Mouse (Mus musculus): Measurements from ENCODE around the gene Orm2. TPM values are rescaled to one million over a fixed set of nuclear protein-coding genes. Genes with fewer than 3 reads are reported as not detected.
"Not testable (repeated sequence)": the region's sequence is repeated elsewhere in the genome, so short reads cannot be mapped to it uniquely, and the experiment has no call there.

Orm2 gene
- polyA plus RNA-seq (2015; fragmentation: Nextera tagmentation; extraction: Ambion mirVana): not detected in 2 replicates

DNA sequence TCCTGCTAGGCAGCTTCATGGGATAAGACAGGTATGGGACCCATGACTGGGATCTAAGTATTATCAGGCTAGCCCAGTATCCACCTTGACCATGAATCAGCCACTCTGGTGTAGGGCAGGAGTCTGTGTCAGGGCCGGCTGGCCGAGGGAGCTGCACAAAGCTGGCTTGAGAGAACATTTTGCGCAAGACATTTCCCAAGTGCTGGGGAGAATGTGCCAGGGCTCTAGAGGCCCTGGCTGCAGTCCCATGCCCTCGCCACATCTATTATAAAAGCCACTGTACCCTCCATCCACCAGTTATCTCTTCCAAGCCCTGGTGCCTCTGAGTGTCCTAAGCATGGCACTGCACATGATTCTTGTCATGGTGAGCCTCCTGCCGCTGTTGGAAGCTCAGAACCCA lies at the start of gene Orm2:
Gene Orm2 (plus strand): TSS at position 300 of the 400 bp plus-strand sequence.
- no peak within 1 kb of the TSS for H3K4me3 ChIP-seq
- no peaks in the 10 kb centered on the region for H3K27me3 ChIP-seq
- no peak within 1 kb of the TSS for H3K27ac ChIP-seq (replicated peaks)
- no peak within 1 kb of the TSS for H3K9ac ChIP-seq (replicated peaks)
- no peak within 1 kb of the TSS for H3K4me2 ChIP-seq (replicated peaks)
- H3K36me3 ChIP-seq: peaks cover under 1% of the 10 kb centered on the region; the same call in 1 of the 2 replicates
- 89% methylated on average over 5 of the region's 5 CpGs for WGBS
- ATAC-seq (replicated peaks): no peak
- H3K9me3 ChIP-seq: no peaks in the 10 kb centered on the region
- H3K4me1 ChIP-seq: no peaks in the 10 kb centered on the region

DNA sequence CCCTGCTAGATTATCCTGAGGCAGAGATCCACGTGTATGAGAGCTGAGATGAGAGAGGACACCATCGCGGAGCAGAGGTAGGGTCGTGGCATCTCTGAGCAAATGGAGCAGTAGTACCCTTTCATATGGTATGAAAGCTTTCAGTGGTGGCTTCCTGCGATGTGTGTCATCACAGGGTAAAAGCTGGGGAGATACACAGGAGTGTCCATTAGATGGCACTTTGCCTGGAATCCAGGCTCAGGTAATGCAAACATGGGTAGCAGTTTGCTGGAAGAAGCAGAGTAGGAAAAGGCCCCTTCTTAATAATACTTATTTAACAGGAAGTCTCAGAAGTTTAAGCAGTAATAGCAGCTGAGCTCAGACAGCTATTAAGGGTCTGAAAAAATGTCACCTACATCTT lies 48.2 kb upstream of the Orm2 start:
- Histone ChIP-seq H3K9me3 (no peaks in the 10 kb centered on the region), H3K9ac (replicated peaks) (no peak overlapping the region), H3K36me3 (no peaks in the 10 kb centered on the region), H3K27me3 (no peaks in the 10 kb centered on the region), H3K27ac (replicated peaks) (no peak overlapping the region), H3K4me2 (replicated peaks) (no peak overlapping the region), H3K4me1 (no peaks in the 10 kb centered on the region), H3K4me3 (no peak overlapping the region)
- WGBS: 78% methylated on average over 5 of the region's 5 CpGs
- no peak for ATAC-seq (replicated peaks)

DNA sequence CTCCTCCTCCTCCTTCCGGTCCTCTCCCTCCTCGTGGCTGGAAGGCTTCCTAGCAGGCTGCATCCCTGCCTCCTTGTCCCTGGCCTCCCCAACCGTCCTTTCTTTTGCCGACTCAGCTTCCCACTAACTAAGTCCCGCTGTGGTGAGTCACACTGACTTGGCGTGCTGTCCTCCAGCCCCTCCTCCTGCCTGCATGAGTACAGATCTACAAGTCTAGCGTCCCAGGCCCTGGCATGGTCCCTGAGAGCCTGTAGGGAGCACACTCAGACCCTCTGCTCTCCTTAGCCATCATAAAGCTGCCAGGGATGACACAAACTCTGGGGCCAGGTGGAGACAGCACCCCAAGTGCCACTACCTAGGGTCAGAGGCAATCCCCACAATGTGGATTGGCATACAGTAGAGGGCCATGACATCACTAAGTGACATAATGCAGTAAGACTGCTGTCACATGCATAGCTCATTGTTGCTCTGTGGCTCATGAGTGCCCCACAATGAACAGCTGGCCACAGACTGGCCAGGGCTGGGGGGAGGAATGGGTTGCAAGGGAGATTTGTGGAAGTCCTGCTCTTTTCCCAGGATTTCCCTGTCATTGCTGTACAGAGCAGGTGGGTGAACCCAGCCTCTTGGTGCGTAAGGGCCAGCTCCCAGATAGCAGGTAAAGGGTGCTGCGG lies 46.0 kb upstream of the Orm2 start:
- H3K27me3 ChIP-seq: no peaks in the 10 kb centered on the region
- no peaks in the 10 kb centered on the region for H3K4me1 ChIP-seq
- H3K9me3 ChIP-seq: no peaks in the 10 kb centered on the region
- H3K9ac ChIP-seq (replicated peaks): no peak overlapping the region
- H3K36me3 ChIP-seq: no peaks in the 10 kb centered on the region
- ATAC-seq (replicated peaks): no peak
- H3K4me2 ChIP-seq (replicated peaks): no peak overlapping the region
- no peak overlapping the region for H3K27ac ChIP-seq (replicated peaks)
- 62% methylated on average over 9 of the region's 9 CpGs for WGBS
- no peak overlapping the region for H3K4me3 ChIP-seq

DNA sequence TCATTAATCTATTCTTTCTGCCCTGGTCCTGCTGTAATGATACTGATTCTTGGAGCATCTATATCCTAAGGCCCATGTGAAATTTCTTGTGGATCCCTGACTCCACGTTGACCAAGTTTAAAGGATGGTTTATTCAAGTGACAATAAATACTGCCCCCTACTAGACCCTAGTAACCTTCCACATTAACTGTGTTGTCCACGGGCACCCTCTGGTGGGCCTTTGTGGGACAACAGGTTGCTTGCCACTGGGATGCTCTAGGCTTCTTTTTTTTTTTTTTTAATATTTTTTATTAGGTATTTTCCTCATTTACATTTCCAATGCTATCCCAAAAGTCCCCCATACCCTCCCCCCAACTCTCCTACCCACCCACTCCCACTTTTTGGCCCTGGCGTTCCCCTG lies 42.7 kb upstream of the Orm2 start:
- H3K4me1 ChIP-seq; H3K36me3 ChIP-seq; H3K4me3 ChIP-seq; H3K27ac ChIP-seq (replicated peaks); H3K9me3 ChIP-seq; H3K4me2 ChIP-seq (replicated peaks); H3K27me3 ChIP-seq; ATAC-seq (replicated peaks); H3K9ac ChIP-seq (replicated peaks): not testable (repeated sequence)
- WGBS: 25% methylated on average over 3 of the region's 3 CpGs

DNA sequence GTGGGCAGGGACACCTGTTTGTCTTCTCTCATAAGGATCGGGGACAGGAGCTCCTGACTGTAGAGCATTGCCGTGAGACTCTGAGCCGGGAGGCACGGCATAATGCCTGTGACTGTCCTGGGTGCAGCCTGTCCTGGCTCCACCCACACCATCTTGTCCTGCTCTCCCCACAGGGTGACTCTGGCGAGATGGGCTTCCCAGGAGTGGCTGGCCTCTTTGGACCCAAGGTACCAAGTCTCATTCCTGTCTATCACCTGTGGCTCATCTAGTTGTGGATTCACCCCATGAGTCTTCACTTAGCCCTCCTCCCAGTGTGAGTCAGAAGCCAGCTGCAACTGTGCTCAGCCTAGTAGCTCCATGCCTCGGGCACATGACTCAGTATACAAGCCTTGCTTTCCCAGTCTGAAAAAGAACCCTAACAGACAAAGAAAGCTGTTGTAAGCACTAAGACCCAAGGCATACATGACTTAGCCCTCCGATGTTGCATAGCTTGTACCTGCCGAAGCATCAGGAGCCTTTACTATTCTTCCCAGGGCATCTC lies 38.9 kb upstream of the Orm2 start:
- no peaks in the 10 kb centered on the region for H3K9me3 ChIP-seq
- H3K9ac ChIP-seq (replicated peaks): no peak overlapping the region
- no peaks in the 10 kb centered on the region for H3K36me3 ChIP-seq
- no peaks in the 10 kb centered on the region for H3K4me1 ChIP-seq
- H3K27me3 ChIP-seq: no peaks in the 10 kb centered on the region
- H3K4me3 ChIP-seq: no peak overlapping the region
- WGBS: 85% methylated on average over 8 of the region's 8 CpGs
- H3K4me2 ChIP-seq (replicated peaks): no peak overlapping the region
- ATAC-seq (replicated peaks): no peak
- no peak overlapping the region for H3K27ac ChIP-seq (replicated peaks)

DNA sequence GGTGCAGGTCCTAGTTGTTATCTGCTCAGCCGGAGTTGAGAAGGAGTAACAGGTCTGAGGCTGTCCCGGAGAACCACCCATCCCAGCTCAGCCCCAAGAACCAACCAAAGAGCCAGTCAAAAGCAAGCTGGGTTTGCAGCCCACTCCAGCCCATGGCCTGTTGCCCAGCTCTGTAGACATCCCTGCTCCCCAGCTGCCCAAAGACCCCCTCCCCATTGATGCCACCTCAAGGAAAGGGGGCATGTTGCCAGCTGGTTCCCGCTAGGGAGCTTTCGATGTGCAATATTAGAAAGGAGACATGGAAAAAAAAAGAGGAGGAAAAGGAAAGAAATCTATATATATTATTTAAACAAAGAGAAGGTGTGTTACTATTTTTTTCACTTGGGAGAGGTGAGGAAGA lies 28.8 kb upstream of the Orm2 start:
- Histone ChIP-seq H3K4me1 (no peaks in the 10 kb centered on the region), H3K4me2 (replicated peaks) (no peak overlapping the region), H3K27ac (replicated peaks) (no peak overlapping the region), H3K9ac (replicated peaks) (no peak overlapping the region), H3K4me3 (no peak overlapping the region), H3K9me3 (no peaks in the 10 kb centered on the region), H3K27me3 (no peaks in the 10 kb centered on the region), H3K36me3 (no peaks in the 10 kb centered on the region)
- ATAC-seq (replicated peaks): no peak
- 80% methylated on average over 4 of the region's 4 CpGs for WGBS

DNA sequence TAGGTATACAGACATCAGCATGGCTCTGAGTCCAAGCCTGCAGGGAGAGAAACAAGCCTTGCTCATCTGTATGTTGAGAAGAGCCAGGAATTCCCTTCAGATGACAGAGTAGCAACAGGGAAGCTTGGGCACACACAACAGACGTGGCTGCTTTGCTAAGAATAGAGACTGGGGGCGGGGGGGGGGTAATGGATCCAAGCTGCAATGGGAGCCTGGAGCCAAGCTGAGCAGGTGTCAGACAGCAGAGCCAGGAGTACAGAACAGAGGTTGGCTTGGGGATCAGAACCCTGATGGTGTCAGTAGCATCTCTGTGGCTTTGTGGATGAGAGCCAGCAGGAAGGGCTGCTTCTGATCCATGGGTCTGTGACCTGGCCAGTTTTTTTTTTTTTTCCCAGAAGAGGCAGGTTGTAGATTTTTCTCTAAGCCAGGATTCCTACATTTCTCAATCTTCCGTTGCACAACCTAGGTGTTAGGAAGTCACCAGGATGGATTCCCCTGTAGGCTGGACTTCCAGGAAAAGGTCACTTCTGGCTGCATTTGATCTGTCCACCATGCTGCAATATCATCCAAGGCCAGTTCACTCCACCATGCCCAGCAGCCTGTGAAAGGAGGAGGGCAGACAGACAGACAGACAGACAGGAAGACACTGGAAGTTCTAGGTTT lies 23.7 kb upstream of the Orm2 start:
- Histone ChIP-seq H3K9ac (replicated peaks) (no peak overlapping the region), H3K27me3 (no peaks in the 10 kb centered on the region), H3K4me3 (no peak overlapping the region), H3K9me3 (no peaks in the 10 kb centered on the region), H3K36me3 (no peaks in the 10 kb centered on the region), H3K4me2 (replicated peaks) (no peak overlapping the region), H3K4me1 (no peaks in the 10 kb centered on the region), H3K27ac (replicated peaks) (no peak overlapping the region)
- ATAC-seq (replicated peaks): no peak
- WGBS: 74% methylated on average over 3 of the region's 3 CpGs

DNA sequence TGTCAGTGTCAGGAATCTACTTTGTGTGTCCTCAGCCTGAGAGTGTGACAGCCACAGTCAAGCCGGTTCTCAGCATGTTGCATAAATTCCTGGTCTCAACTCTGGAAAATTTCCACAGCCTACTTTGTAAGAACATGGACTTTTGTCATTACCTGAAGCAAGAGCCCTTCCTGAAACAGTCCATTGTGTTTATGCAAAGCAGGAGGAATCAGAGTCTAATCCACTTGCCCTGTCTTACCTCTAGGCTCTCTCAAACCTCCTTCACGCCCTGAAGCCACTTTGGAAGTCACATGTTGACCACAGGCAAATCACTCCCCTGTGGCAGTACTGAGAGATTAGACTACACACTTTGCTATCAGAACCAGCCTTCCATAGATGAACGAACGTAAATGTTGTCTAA lies 19.8 kb upstream of the Orm2 start:
- no peak overlapping the region for H3K4me2 ChIP-seq (replicated peaks)
- H3K9ac ChIP-seq (replicated peaks): no peak overlapping the region
- WGBS: 56% methylated on average over 4 of the region's 4 CpGs
- ATAC-seq (replicated peaks): no peak
- H3K4me3 ChIP-seq: no peak overlapping the region
- H3K9me3 ChIP-seq: no peaks in the 10 kb centered on the region
- H3K4me1 ChIP-seq: no peaks in the 10 kb centered on the region
- H3K36me3 ChIP-seq: no peaks in the 10 kb centered on the region
- no peaks in the 10 kb centered on the region for H3K27me3 ChIP-seq
- H3K27ac ChIP-seq (replicated peaks): no peak overlapping the region

DNA sequence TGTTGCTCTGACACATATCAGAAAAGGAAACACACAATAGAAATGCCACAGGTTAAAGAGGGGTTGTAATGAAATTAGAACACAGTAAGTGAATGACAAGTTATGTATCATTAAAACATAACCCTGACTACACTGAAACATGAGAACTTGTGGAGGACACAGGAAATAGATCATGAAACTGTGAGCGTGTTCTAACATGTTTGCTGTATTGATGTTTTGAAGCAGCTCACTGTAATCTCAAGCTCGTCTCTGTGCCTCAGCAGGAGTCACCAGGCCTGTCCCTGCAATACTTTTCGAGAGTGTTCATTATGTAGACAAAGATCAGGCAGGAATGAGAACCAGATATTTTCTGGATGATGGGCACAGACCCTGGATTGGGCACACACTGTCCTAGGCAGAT lies 18.6 kb upstream of the Orm2 start:
- Histone ChIP-seq H3K9ac (replicated peaks) (no peak overlapping the region), H3K9me3 (no peaks in the 10 kb centered on the region), H3K4me3 (no peak overlapping the region), H3K36me3 (no peaks in the 10 kb centered on the region), H3K4me1 (no peaks in the 10 kb centered on the region), H3K27me3 (no peaks in the 10 kb centered on the region), H3K4me2 (replicated peaks) (no peak overlapping the region), H3K27ac (replicated peaks) (no peak overlapping the region)
- WGBS: 67% methylated on average over 3 of the region's 3 CpGs
- ATAC-seq (replicated peaks): no peak

DNA sequence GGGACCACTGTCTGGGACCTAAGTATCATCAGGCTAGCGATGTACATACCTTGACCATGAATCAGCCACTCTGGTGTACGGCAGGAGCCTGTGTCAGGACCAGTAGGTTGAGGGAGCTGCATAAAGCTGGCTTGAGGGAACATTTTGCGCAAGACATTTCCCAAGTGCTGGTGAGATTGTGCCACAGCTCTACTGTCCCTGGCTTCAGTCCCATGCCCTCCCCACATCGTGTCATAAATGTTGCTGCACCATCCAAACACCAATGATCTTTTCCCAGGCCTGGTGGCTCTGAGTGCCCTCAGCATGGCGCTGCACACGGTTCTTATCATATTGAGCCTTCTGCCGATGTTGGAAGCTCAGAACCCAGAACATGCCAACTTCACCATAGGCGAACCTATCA lies 18.0 kb upstream of the Orm2 start, which contains the start of gene Orm1:
Gene Orm1 (plus strand): TSS at position 266 of the 400 bp plus-strand sequence.
- H3K27ac ChIP-seq (replicated peaks): no peak within 1 kb of the TSS
- no peak for ATAC-seq (replicated peaks)

DNA sequence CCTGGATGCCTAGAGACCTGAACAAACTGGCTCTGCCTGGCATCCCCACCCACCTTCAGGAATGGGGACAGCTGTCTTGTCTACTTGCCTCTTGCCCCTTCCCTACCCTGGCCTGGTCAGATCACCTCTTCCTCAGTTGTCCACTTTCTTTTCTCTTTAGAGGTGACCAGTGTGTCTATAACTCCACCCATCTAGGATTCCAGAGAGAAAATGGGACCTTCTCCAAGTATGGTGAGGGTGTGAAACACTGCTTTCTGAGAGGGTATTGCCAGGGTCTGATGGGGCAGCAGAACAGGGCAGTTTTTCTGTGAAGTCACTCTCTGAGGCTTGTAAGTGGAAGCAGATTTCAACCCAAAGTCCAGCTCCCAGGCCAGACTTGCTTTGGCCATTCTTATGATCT lies 17.0 kb upstream of the Orm2 start:
- H3K27ac ChIP-seq (replicated peaks): no peak overlapping the region
- H3K27me3 ChIP-seq: no peaks in the 10 kb centered on the region
- ATAC-seq (replicated peaks): no peak
- H3K36me3 ChIP-seq: no peaks in the 10 kb centered on the region
- H3K4me3 ChIP-seq: no peak overlapping the region
- no peaks in the 10 kb centered on the region for H3K9me3 ChIP-seq
- H3K4me2 ChIP-seq (replicated peaks): no peak overlapping the region
- H3K9ac ChIP-seq (replicated peaks): no peak overlapping the region
- no peaks in the 10 kb centered on the region for H3K4me1 ChIP-seq

More for the DNA sequence above, 18.0 kb upstream of the Orm2 start, which contains the start of gene Orm1:
- WGBS: 87% methylated on average over 8 of the region's 8 CpGs
- no peaks in the 10 kb centered on the region for H3K9me3 ChIP-seq
- H3K36me3 ChIP-seq: no peaks in the 10 kb centered on the region
- no peak within 1 kb of the TSS for H3K4me2 ChIP-seq (replicated peaks)
- no peaks in the 10 kb centered on the region for H3K27me3 ChIP-seq
- H3K9ac ChIP-seq (replicated peaks): no peak within 1 kb of the TSS
- no peaks in the 10 kb centered on the region for H3K4me1 ChIP-seq
- H3K4me3 ChIP-seq: no peak within 1 kb of the TSS

DNA sequence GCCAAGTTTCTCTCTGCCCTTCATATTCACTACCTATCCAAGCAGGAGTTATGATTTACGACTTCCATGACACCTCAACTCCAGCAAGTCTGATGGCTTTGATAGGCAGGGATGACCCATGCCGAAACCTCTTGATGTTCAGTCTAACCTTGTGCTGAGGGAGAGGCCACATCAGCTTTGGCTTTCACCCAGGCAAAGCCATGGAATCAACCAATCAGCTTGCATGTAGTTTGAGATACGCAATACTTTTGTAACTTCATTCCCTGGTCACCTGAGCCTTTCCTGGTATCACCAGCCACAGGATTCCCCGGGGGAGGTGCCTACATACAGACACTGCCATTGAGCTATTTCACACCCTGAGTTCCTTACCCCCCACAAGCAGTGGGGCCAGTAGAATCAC lies 15.6 kb upstream of the Orm2 start:
- no peak overlapping the region for H3K27ac ChIP-seq (replicated peaks)
- H3K4me2 ChIP-seq (replicated peaks): no peak overlapping the region
- ATAC-seq (replicated peaks): no peak
- H3K36me3 ChIP-seq: no peaks in the 10 kb centered on the region
- 89% methylated on average over 4 of the region's 4 CpGs for WGBS
- no peak overlapping the region for H3K4me3 ChIP-seq
- no peaks in the 10 kb centered on the region for H3K9me3 ChIP-seq
- no peaks in the 10 kb centered on the region for H3K27me3 ChIP-seq
- H3K4me1 ChIP-seq: no peaks in the 10 kb centered on the region
- no peak overlapping the region for H3K9ac ChIP-seq (replicated peaks)
